Mouse (Mus musculus) CH12.LX (cell line): ENCODE measurements around the gene Cmbl.

Experiments
- CTCF ChIP-seq, 2 experiments: IDR thresholded peaks in 1 of 2; conservative IDR thresholded peaks in 1 of 2; 2 replicates each; pipeline ENCODE4 v1.5.1; 2011 to 2012; ENCODE audit warnings: low read depth in 2 of 2, low read length in 2 of 2, improper control_type of control experiment in 1 of 2, inconsistent platforms in 1 of 2, mild to moderate bottlenecking in 1 of 2, moderate library complexity in 1 of 2
- E2F4 ChIP-seq: IDR thresholded peaks from 2 replicates; pipeline ENCODE4 v1.6.1; 2011; ENCODE audit warnings: low read depth, low read length, improper control_type of control experiment; ENCODE audit not compliant: insufficient replicate concordance
- EP300 ChIP-seq: IDR thresholded peaks from 2 replicates; pipeline ENCODE4 v1.6.1; 2011; ENCODE audit warnings: low read length, improper control_type of control experiment
- GABPA ChIP-seq: IDR thresholded peaks from 2 replicates; pipeline ENCODE4 v1.6.1; 2012; ENCODE audit warnings: low read depth, low read length, improper control_type of control experiment, inconsistent platforms; ENCODE audit not compliant: insufficient replicate concordance
- HCFC1 ChIP-seq: IDR thresholded peaks from 2 replicates; pipeline ENCODE4 v1.6.1; 2012; ENCODE audit warnings: low read depth, mild to moderate bottlenecking, inconsistent platforms, low read length, improper control_type of control experiment
- JUN ChIP-seq: IDR thresholded peaks from 2 replicates; pipeline ENCODE4 v1.6.1; 2011; ENCODE audit warnings: low read depth, mild to moderate bottlenecking, low read length, improper control_type of control experiment, moderate library complexity; ENCODE audit not compliant: insufficient read depth
- JUND ChIP-seq: conservative IDR thresholded peaks from 2 replicates; pipeline ENCODE4 v1.6.1; 2011; ENCODE audit warnings: low read depth, low read length, improper control_type of control experiment
- MAX ChIP-seq: IDR thresholded peaks from 2 replicates; pipeline ENCODE4 v1.6.1; 2011; ENCODE audit warnings: low read length, improper control_type of control experiment
- POLR2A ChIP-seq: IDR thresholded peaks from 2 replicates; pipeline ENCODE4 v1.6.1; 2011; ENCODE audit warnings: low read depth, mild to moderate bottlenecking, improper control_type of control experiment, low read length
- POLR2AphosphoS2 ChIP-seq: IDR thresholded peaks from 2 replicates; pipeline ENCODE4 v1.6.1; 2011; ENCODE audit warnings: low read depth, low read length, improper control_type of control experiment
- RAD21 ChIP-seq: IDR thresholded peaks from 2 replicates; pipeline ENCODE4 v1.6.1; 2011; ENCODE audit warnings: low read depth, mild to moderate bottlenecking, low read length, improper control_type of control experiment, moderate library complexity
- USF1 ChIP-seq: IDR thresholded peaks from 2 replicates; pipeline ENCODE4 v1.6.1; 2014; ENCODE audit warnings: low read depth, mild to moderate bottlenecking, inconsistent platforms, low read length, improper control_type of control experiment
- USF2 ChIP-seq: conservative IDR thresholded peaks from 2 replicates; pipeline ENCODE4 v1.6.1; 2011; ENCODE audit warnings: low read depth, low read length, improper control_type of control experiment
- ZMIZ1 ChIP-seq: IDR thresholded peaks from 2 replicates; pipeline ENCODE4 v1.6.1; 2012; ENCODE audit warnings: low read depth, mild to moderate bottlenecking, inconsistent platforms, low read length, improper control_type of control experiment

GRCm38 (mm10) chr15:31594260-31594659, 29.1 kb downstream of the Cmbl start:
- TF ChIP-seq USF1 (no peak), ZMIZ1 (no peak), E2F4 (no peak), POLR2A (no peak), CTCF (conservative IDR thresholded peaks at IDR 0.05 in 1 of 2, IDR thresholded peaks at IDR 0.05 in 1 of 2; ENCODE audit: low read depth in 2 of 2, low read length in 2 of 2) (no peak), JUND (no peak), POLR2AphosphoS2 (no peak), EP300 (no peak), USF2 (no peak), RAD21 (no peak), MAX (no peak), HCFC1 (no peak), GABPA (no peak), JUN (no peak)
